Mouse (Mus musculus) forebrain, embryonic 12.5 days (tissue): ENCODE data around the gene Ppp1cc. TPM values are rescaled to one million over a fixed set of nuclear protein-coding genes. Genes with fewer than 3 reads are reported as not detected.
A peak's percentile ranks its signal among the peaks of the same experiment; 100 is the strongest.
"Not testable (repeated sequence)": the region's sequence is repeated elsewhere in the genome, so short reads cannot be mapped to it uniquely, and the experiment has no call there.

Source experiments
- ATAC-seq: fragments of 200-750 bp; cut with Nextera tagmentation; 2 replicates; pipeline ENCODE4 v1.8.0; 2017; ENCODE audit warnings: moderate TSS enrichment; ENCODE audit not compliant: low FRiP score
- H3K27ac ChIP-seq: fragments of 300-500 bp; sonication (generic); 2 replicates; pipeline ENCODE4 v1.5.1; 2016; ENCODE audit warnings: mild to moderate bottlenecking
- H3K27me3 ChIP-seq: fragments of 300-500 bp; sonication (generic); 2 replicates; pipeline ENCODE4 v1.6.1; 2016; ENCODE audit warnings: mild to moderate bottlenecking
- H3K36me3 ChIP-seq: fragments of 300-500 bp; sonication (generic); replicated peaks from 2 replicates; pipeline ENCODE4 v1.6.1; 2016; ENCODE audit warnings: mild to moderate bottlenecking
- H3K4me1 ChIP-seq: fragments of 300-500 bp; sonication (generic); 2 replicates; pipeline ENCODE4 v1.6.1; 2016
- H3K4me2 ChIP-seq: fragments of 300-500 bp; sonication (generic); 2 replicates; pipeline ENCODE4 v1.6.1; 2016; ENCODE audit warnings: mild to moderate bottlenecking, moderate library complexity
- H3K4me3 ChIP-seq: fragments of 300-500 bp; sonication (generic); replicated peaks from 2 replicates; pipeline ENCODE4 v1.5.1; 2016; ENCODE audit warnings: mild to moderate bottlenecking
- H3K9ac ChIP-seq: fragments of 300-500 bp; sonication (generic); 2 replicates; pipeline ENCODE4 v1.6.1; 2016; ENCODE audit warnings: mild to moderate bottlenecking
- H3K9me3 ChIP-seq: fragments of 300-500 bp; sonication (generic); 2 replicates; pipeline ENCODE4 v1.6.1; 2016
- WGBS: fragments of 180-500 bp; shearing (Covaris S2); methylation state at CpG from one replicate; pipeline ENCODE4 v1.1.7; 2016; 5-methylcytosine and 5-hydroxymethylcytosine counted together
- polyA plus RNA-seq: library from polyadenylated mRNA; unstranded; fragments of >200 nt; fragmentation: Nextera tagmentation; extraction: Ambion mirVana; gene quantifications from 2 replicates; pipeline ENCODE4 v1.2.1, GENCODE M21; 2016

Gene Ppp1cc
- polyA plus RNA-seq, 1 experiment from 2014 or later = 337 TPM

- 92% methylated on average over 7 of the region's 7 CpGs for WGBS
- H3K27ac ChIP-seq = no peak overlapping the region
- H3K9me3 ChIP-seq = no peaks in the 10 kb centered on the region
- H3K9ac ChIP-seq = no peak overlapping the region
- H3K36me3 ChIP-seq = no peaks in the 10 kb centered on the region
- H3K4me3 ChIP-seq = no peak overlapping the region
- no peaks in the 10 kb centered on the region for H3K4me1 ChIP-seq
- no peaks in the 10 kb centered on the region for H3K27me3 ChIP-seq
- H3K4me2 ChIP-seq = no peak overlapping the region
- no peak for ATAC-seq
Observed at GRCm38 (mm10) chr5:122184283-122184806, 26.3 kb downstream of the Ppp1cc start.

DNA sequence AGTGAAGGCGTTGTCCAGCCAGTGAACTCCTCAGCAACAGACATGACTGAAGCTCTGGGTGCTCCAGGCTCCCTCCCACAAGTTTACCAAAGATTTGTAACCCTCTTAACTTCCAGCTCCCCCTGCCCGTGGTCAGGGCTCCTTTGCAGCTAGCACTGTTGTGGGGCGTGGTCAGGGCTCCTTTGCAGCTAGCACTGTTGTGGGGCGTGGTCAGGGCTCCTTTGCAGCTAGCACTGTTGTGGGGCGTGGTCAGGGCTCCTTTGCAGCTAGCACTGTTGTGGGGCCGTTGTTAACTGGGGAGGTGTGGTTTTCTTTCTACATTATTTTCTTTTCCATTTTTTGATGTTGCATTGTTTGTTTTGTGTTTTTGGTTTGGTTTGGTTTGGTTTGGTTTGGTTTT lies 26.8 kb downstream of the Ppp1cc start:
- H3K27ac ChIP-seq, H3K27me3 ChIP-seq, H3K4me2 ChIP-seq, H3K4me1 ChIP-seq, H3K9me3 ChIP-seq, ATAC-seq, H3K36me3 ChIP-seq, H3K4me3 ChIP-seq, H3K9ac ChIP-seq: not testable (repeated sequence)
- WGBS = 97% methylated on average over 6 of the region's 6 CpGs

DNA sequence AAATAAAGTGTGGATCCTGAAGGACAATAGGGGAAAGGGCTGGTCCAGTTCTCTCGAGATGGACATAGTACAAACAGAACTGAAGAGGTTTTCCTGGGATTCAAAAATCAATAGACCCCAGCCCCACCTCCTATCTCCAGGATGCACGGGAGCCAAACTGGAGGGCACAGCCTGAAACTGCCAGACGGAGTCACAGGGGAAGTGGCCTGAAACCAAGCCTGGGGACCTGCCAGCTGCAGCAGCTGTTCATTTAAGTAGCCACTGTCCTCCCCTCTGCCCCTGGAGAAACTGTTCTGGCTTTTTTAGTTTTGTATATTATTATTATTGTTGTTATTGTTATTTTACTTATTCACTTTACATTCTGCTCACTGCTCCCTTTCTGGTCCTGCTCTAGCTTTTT lies 31.0 kb downstream of the Ppp1cc start:
- no peak for ATAC-seq
- H3K4me1 ChIP-seq = no peaks in the 10 kb centered on the region
- H3K27me3 ChIP-seq = no peaks in the 10 kb centered on the region
- no peak overlapping the region for H3K9ac ChIP-seq
- H3K4me3 ChIP-seq = no peak overlapping the region
- no peaks in the 10 kb centered on the region for H3K36me3 ChIP-seq
- H3K4me2 ChIP-seq = no peak overlapping the region
- no peak overlapping the region for H3K27ac ChIP-seq
- H3K9me3 ChIP-seq = no peaks in the 10 kb centered on the region
- 68% methylated on average over 3 of the region's 3 CpGs for WGBS

DNA sequence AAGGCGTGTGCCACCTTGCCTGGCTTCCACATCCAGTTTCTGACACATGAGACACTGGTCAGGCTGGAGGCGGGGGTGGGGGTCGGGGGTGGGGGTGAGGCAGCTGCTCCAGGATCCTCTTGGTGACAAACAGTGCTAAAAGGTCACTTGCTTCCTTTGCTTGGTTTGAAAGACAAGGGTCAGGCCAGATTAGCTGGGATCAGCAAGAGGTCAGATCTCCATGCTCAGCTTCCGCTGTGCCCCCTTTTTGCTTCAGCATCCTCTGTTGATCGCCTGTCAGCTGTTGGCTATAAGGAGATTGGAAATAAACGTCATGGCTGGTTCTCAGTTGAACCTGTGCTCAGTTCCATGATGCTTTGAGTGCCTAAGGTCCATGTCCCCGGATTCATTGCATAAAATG lies 32.4 kb downstream of the Ppp1cc start:
- no peak for ATAC-seq
- WGBS = 59% methylated on average over 7 of the region's 7 CpGs

DNA sequence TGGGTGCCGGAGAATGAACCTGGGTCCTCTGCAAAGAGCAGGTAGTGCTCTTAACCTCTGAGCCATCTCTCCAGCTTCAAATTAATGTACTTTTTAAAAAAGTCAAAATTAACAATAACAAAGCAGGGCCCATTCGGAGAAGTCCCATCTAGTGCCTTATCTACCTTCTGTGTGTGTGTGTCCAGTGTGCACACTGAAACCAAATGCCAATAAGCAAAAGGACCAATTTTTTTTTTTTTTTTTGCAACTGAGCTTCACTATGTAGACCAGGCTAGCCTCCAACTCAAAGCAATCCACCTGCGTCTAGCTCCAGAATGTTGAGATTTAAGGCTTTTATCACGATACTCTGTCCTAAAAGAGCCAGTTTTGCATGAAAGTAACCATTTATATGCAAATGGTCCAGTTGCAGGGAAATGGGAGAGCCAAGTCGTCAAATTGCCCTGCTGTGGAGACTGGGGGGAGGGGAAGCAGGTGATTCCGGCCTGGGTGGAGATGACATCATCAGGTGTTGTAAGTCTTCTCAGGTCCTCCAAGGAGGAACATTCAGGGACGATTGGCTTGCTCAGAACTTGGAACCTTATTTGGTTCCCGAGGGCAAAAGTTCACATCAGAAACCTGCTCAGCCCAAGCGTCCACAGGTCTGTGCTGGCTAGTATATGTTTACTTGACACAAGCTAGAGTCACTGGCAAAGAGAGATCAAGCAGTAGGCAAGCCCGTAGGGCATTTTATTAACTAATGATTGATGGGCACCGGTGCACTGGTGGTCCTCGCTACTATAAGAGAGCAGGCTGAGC lies 33.4 kb downstream of the Ppp1cc start:
- H3K27me3 ChIP-seq = no peaks in the 10 kb centered on the region
- 77% methylated on average over 12 of the region's 12 CpGs for WGBS
- no peaks in the 10 kb centered on the region for H3K36me3 ChIP-seq
- no peaks in the 10 kb centered on the region for H3K4me1 ChIP-seq
- H3K9ac ChIP-seq = no peak overlapping the region
- H3K27ac ChIP-seq = no peak overlapping the region
- H3K4me2 ChIP-seq = no peak overlapping the region
- ATAC-seq = no peak
- no peaks in the 10 kb centered on the region for H3K9me3 ChIP-seq
- H3K4me3 ChIP-seq = no peak overlapping the region

More for the DNA sequence above, 32.4 kb downstream of the Ppp1cc start:
- no peaks in the 10 kb centered on the region for H3K9me3 ChIP-seq
- no peaks in the 10 kb centered on the region for H3K4me1 ChIP-seq
- H3K27me3 ChIP-seq = no peaks in the 10 kb centered on the region
- H3K27ac ChIP-seq = no peak overlapping the region
- no peaks in the 10 kb centered on the region for H3K36me3 ChIP-seq
- H3K9ac ChIP-seq = no peak overlapping the region
- H3K4me3 ChIP-seq = no peak overlapping the region
- H3K4me2 ChIP-seq = no peak overlapping the region

GRCm38 (mm10) chr5:122192347-122192746 lies 34.3 kb downstream of the Ppp1cc start:
- no peak overlapping the region for H3K4me3 ChIP-seq
- H3K4me1 ChIP-seq = no peaks in the 10 kb centered on the region
- H3K9ac ChIP-seq = no peak overlapping the region
- H3K36me3 ChIP-seq = no peaks in the 10 kb centered on the region
- no peak for ATAC-seq
- no peaks in the 10 kb centered on the region for H3K9me3 ChIP-seq
- no peak overlapping the region for H3K4me2 ChIP-seq
- WGBS = 69% methylated on average over 4 of the region's 4 CpGs
- no peaks in the 10 kb centered on the region for H3K27me3 ChIP-seq
- H3K27ac ChIP-seq = no peak overlapping the region

DNA sequence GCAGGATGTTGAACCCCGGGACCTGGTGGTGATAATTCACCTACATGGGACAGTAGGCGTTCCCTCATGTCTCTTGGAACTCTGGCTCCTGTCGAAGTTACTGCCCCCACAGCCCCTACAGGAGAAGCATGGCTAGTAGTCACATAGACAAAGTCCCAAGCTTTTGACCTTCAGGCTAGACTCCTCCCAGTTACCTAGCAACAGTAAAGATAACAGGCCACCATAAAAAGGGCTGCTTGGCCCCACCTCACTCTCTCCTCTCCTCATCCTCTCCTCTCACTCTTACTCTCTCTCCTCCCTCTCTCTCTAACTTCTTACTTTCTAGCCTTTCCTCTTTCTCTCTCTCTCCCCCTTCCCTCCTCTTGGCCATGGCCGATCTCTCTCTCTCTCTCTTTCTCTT lies 42.8 kb downstream of the Ppp1cc start:
- Histone ChIP-seq H3K27ac (no peak overlapping the region), H3K9me3 (0 out of 2 replicates have a peak, but pooled peaks cover 3% of the 10 kb centered on the region), H3K4me2 (no peak overlapping the region), H3K27me3 (no peaks in the 10 kb centered on the region), H3K4me1 (no peaks in the 10 kb centered on the region), H3K9ac (no peak overlapping the region), H3K4me3 (no peak overlapping the region), H3K36me3 (no peaks in the 10 kb centered on the region)
- 90% methylated on average over 4 of the region's 4 CpGs for WGBS
- ATAC-seq = no peak

DNA sequence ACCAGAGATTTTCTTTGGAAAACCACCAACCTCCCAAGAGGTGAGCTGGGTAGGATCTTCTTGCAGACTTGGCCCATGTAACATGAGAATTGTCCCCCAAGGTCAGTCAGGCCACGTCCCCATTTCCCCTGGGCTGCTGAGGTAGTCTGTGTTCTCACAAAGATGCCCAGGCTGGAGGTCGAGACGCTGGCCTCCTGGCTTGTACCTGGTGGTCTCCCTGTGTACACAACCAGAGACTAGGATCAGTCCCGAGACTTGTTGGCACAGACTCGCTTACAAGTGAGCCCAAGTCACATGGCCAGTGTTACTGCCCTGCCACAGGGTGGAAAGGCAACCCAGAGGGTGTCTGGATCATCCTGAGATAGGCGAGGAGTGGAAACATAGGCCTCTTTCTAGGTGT lies 43.8 kb downstream of the Ppp1cc start:
- Histone ChIP-seq H3K9ac (no peak overlapping the region), H3K36me3 (no peaks in the 10 kb centered on the region), H3K4me3 (no peak overlapping the region), H3K4me1 (no peaks in the 10 kb centered on the region), H3K27me3 (no peaks in the 10 kb centered on the region), H3K9me3 (0 out of 2 replicates have a peak, but pooled peaks cover 3% of the 10 kb centered on the region), H3K27ac (no peak overlapping the region), H3K4me2 (no peak overlapping the region)
- no peak for ATAC-seq
- 86% methylated on average over 6 of the region's 6 CpGs for WGBS

DNA sequence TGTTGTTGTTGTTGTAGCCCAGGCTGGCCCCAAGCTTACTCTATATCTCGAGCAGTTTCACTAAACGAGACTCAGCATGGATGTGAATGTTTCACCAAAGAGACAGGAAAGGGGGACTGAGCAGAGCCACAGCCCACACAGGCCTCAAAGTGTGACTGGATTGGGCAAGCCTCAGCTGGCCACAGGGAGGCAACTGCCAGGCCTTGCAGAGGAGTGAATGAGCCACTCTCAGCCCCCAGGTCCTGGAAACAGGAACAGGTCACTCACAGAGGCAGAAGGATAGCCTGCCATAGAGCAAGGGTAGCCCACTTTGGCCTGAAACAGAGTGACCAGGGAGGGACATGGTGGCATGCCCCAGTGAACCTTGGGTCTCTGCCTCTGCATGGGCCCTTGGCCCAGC lies 46.1 kb downstream of the Ppp1cc start:
- no peak for ATAC-seq
- Histone ChIP-seq H3K4me1 (peaks cover 7% of the 10 kb centered on the region), H3K9me3 (0 out of 2 replicates have a peak, but pooled peaks cover 6% of the 10 kb centered on the region), H3K36me3 (no peaks in the 10 kb centered on the region), H3K27me3 (no peaks in the 10 kb centered on the region), H3K27ac (no peak overlapping the region), H3K4me3 (no peak overlapping the region), H3K4me2 (no peak overlapping the region), H3K9ac (no peak overlapping the region)
- 87% methylated on average over 2 of the region's 2 CpGs for WGBS

DNA sequence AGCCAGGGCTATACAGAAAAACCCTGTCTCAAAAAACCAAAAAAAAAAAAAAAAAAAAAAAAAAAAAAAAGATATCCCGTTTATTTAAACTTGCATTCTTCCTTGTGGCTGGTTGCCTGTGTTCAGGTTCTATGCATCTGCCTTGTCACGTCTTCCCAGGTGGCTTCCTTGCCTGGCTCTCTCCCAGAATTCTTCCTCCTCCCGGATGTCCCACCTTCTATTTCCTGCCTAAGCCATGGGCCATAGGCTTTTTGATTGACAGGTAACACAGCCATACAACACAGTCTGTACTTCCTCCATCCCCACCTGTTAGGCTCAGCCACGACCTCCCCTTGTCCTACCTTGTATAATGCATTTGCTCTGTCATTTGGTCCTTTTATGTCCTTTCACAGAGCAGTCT lies 48.4 kb downstream of the Ppp1cc start, which contains the start of gene Hvcn1:
Gene Hvcn1 (plus strand): TSS at position 330 of the 400 bp plus-strand sequence.
- 91% methylated on average over 4 of the region's 4 CpGs for WGBS
- Histone ChIP-seq H3K27me3 (no peaks in the 10 kb centered on the region), H3K4me2 (no peak within 1 kb of the TSS), H3K9me3 (0 out of 2 replicates have a peak, but pooled peaks cover 3% of the 10 kb centered on the region), H3K4me3 (no peak within 1 kb of the TSS), H3K36me3 (no peaks in the 10 kb centered on the region), H3K9ac (no peak within 1 kb of the TSS), H3K27ac (no peak within 1 kb of the TSS), H3K4me1 (peaks cover 18% of the 10 kb centered on the region)
- ATAC-seq = no peak

GRCm38 (mm10) chr5:122208909-122209308 lies 50.8 kb downstream of the Ppp1cc start:
- no peaks in the 10 kb centered on the region for H3K27me3 ChIP-seq
- H3K4me3 ChIP-seq = no peak overlapping the region
- WGBS = 40% methylated on average over 6 of the region's 6 CpGs
- ATAC-seq = no peak
- no peak overlapping the region for H3K9ac ChIP-seq
- H3K36me3 ChIP-seq = no peaks in the 10 kb centered on the region
- peaks cover 18% of the 10 kb centered on the region for H3K4me1 ChIP-seq
- 0 out of 2 replicates have a peak, but pooled peaks cover 3% of the 10 kb centered on the region for H3K9me3 ChIP-seq
- H3K4me2 ChIP-seq = peak overlapping the region; percentile 55
- H3K27ac ChIP-seq = peak overlapping the region; percentile 48; the same call in 1 of the 2 replicates

- Histone ChIP-seq H3K9ac (peak overlapping the region; percentile 58), H3K4me2 (peak overlapping the region; percentile 55), H3K4me3 (peak overlapping the region; percentile 37), H3K36me3 (no peaks in the 10 kb centered on the region), H3K27me3 (no peaks in the 10 kb centered on the region), H3K27ac (peak overlapping the region; percentile 48), H3K9me3 (0 out of 2 replicates have a peak, but pooled peaks cover 3% of the 10 kb centered on the region), H3K4me1 (peaks cover 18% of the 10 kb centered on the region)
- ATAC-seq = peak; percentile 75
- WGBS = 3% methylated on average over 17 of the region's 21 CpGs
Observed at GRCm38 (mm10) chr5:122209591-122210368, 51.7 kb downstream of the Ppp1cc start.
